Mouse (Mus musculus) ES-Bruce4 (cell line): ENCODE results near the gene Plg. TPM values are rescaled to one million over a fixed set of nuclear protein-coding genes. Genes with fewer than 3 reads are reported as not detected.

Experiments used
- H3K27ac ChIP-seq: 2 replicates; pipeline ENCODE4 v1.5.1; 2012; ENCODE audit warnings: low read length, inconsistent platforms; ENCODE audit not compliant: insufficient read depth
- H3K27me3 ChIP-seq: 2 replicates; pipeline ENCODE4 v1.6.1; 2012; ENCODE audit warnings: mild to moderate bottlenecking, low read length, inconsistent platforms; ENCODE audit not compliant: control insufficient read depth, poor library complexity, insufficient read depth, severe bottlenecking
- H3K36me3 ChIP-seq: 2 replicates; pipeline ENCODE4 v1.6.1; 2012; ENCODE audit warnings: inconsistent platforms, mild to moderate bottlenecking, low read length, moderate library complexity; ENCODE audit not compliant: control insufficient read depth, poor library complexity, insufficient read depth, severe bottlenecking
- H3K4me1 ChIP-seq: one replicate; pipeline ENCODE4 v1.8.1; 2011; ENCODE audit warnings: low read length; ENCODE audit not compliant: control insufficient read depth, insufficient read depth
- H3K4me3 ChIP-seq: 2 replicates; pipeline ENCODE4 v1.5.1; 2011; ENCODE audit warnings: low read depth, mild to moderate bottlenecking, low read length
- H3K9ac ChIP-seq: 2 replicates; pipeline ENCODE4 v1.6.1; 2012; ENCODE audit warnings: low read depth, mild to moderate bottlenecking, inconsistent platforms; ENCODE audit not compliant: poor library complexity, severe bottlenecking
- H3K9me3 ChIP-seq: replicated peaks from 2 replicates; pipeline ENCODE4 v1.6.1; 2012; ENCODE audit warnings: mild to moderate bottlenecking, low read length, inconsistent platforms; ENCODE audit not compliant: control insufficient read depth, poor library complexity, insufficient read depth, severe bottlenecking
- CTCF ChIP-seq: IDR thresholded peaks from one replicate; pipeline ENCODE4 v1.8.1; 2011; ENCODE audit warnings: low read depth, low read length
- EP300 ChIP-seq: IDR thresholded peaks from 2 replicates; pipeline ENCODE4 v1.6.1; 2011; ENCODE audit warnings: low read depth, low read length; ENCODE audit not compliant: insufficient read depth
- POLR2A ChIP-seq: IDR thresholded peaks from one replicate; pipeline ENCODE4 v1.8.1; 2011; ENCODE audit warnings: low read length; ENCODE audit not compliant: insufficient read depth
- polyA plus RNA-seq: library from polyadenylated mRNA; stranded (reverse); fragments of >200 nt; gene quantifications from 2 replicates; pipeline ENCODE4 v1.2.4, GENCODE M21; 2011; ENCODE audit warnings: low read depth; ENCODE audit not compliant: missing spikeins, insufficient read depth, insufficient read length

Plg gene
- polyA plus RNA-seq, 1 experiment, result not detected

GRCm38 (mm10) chr17:12427156-12427555 is 48.7 kb downstream of the Plg start:
- Histone ChIP-seq H3K36me3 (no peaks in the 10 kb centered on the region), H3K9me3 (no peaks in the 10 kb centered on the region), H3K27me3 (no peaks in the 10 kb centered on the region), H3K4me3 (no peak overlapping the region), H3K9ac (no peak overlapping the region), H3K27ac (no peak overlapping the region), H3K4me1 (no peaks in the 10 kb centered on the region)
- no peak for TF ChIP-seq CTCF
- TF ChIP-seq EP300, result no peak
- no peak for TF ChIP-seq POLR2A

- no peaks in the 10 kb centered on the region for H3K4me1 ChIP-seq
- no peak for TF ChIP-seq CTCF
- TF ChIP-seq POLR2A, result no peak
- TF ChIP-seq EP300, result no peak
- no peaks in the 10 kb centered on the region for H3K27me3 ChIP-seq
- no peak overlapping the region for H3K9ac ChIP-seq
- H3K27ac ChIP-seq, result no peak overlapping the region
- no peaks in the 10 kb centered on the region for H3K9me3 ChIP-seq
- no peaks in the 10 kb centered on the region for H3K36me3 ChIP-seq
- no peak overlapping the region for H3K4me3 ChIP-seq
Measured at GRCm38 (mm10) chr17:12428369-12428768, 50.0 kb downstream of the Plg start.

DNA sequence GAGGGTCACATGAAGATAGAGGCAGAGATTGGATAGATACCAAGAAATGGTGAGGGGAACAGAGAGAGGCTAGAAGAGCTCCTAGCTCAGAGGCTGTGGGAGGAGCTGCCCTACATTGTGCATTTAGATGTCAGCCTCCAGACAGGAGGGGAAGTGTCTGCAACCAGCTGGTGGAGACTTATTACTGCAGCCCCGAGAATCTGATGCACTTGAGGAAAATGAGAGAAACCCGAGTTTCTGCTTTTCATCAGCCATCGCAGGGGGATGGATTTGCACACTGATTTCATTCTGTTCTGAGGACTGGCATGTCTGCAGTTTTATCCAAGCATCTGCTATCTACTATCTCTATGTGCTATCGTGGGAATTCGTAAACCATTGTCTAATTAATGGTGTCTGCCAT is 53.3 kb downstream of the Plg start:
- no peaks in the 10 kb centered on the region for H3K36me3 ChIP-seq
- no peak overlapping the region for H3K9ac ChIP-seq
- no peak overlapping the region for H3K4me3 ChIP-seq

DNA sequence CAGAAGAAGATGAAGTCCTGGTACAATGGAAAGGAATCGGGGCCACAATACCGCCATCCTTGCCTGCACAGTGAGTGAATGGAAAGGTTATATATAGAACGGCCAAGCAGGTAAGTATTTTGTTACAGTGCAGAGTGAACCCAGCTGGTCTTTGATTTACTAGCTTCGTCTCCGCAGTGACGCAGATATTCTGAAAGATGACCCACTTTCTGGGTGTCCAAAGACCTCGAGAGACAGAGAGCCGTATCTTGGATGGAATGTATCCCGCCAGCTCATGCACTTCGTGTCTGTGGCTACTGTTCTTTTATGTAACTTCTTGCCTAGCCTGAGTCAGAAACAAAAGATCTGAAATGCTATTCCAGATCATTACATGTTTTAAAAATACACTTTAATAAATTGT is 59.4 kb downstream of the Plg start:
- Histone ChIP-seq H3K9ac (no peak overlapping the region), H3K9me3 (no peaks in the 10 kb centered on the region), H3K4me1 (no peaks in the 10 kb centered on the region), H3K27me3 (no peaks in the 10 kb centered on the region), H3K4me3 (no peak overlapping the region), H3K27ac (no peak overlapping the region), H3K36me3 (no peaks in the 10 kb centered on the region)
- no peak for TF ChIP-seq CTCF
- TF ChIP-seq POLR2A, result no peak
- no peak for TF ChIP-seq EP300

More for the DNA sequence above, 53.3 kb downstream of the Plg start:
- Histone ChIP-seq H3K27ac (no peak overlapping the region), H3K4me1 (no peaks in the 10 kb centered on the region), H3K9me3 (no peaks in the 10 kb centered on the region), H3K27me3 (no peaks in the 10 kb centered on the region)
- TF ChIP-seq EP300, result no peak
- no peak for TF ChIP-seq POLR2A
- TF ChIP-seq CTCF, result no peak

- H3K4me1 ChIP-seq, result no peaks in the 10 kb centered on the region
- H3K4me3 ChIP-seq, result no peak overlapping the region
- H3K36me3 ChIP-seq, result no peaks in the 10 kb centered on the region
- H3K27ac ChIP-seq, result no peak overlapping the region
- no peaks in the 10 kb centered on the region for H3K9me3 ChIP-seq
- TF ChIP-seq POLR2A (no peak), EP300 (no peak)
- no peak overlapping the region for H3K9ac ChIP-seq
- no peaks in the 10 kb centered on the region for H3K27me3 ChIP-seq
Measured at GRCm38 (mm10) chr17:12444561-12444960, 66.2 kb downstream of the Plg start.

GRCm38 (mm10) chr17:12451234-12451633 is 72.8 kb downstream of the Plg start:
- no peaks in the 10 kb centered on the region for H3K27me3 ChIP-seq
- no peak overlapping the region for H3K9ac ChIP-seq
- no peak overlapping the region for H3K27ac ChIP-seq
- no peak for TF ChIP-seq EP300
- no peak for TF ChIP-seq POLR2A
- TF ChIP-seq CTCF, result no peak
- H3K36me3 ChIP-seq, result no peaks in the 10 kb centered on the region
- H3K9me3 ChIP-seq, result no peaks in the 10 kb centered on the region
- no peaks in the 10 kb centered on the region for H3K4me1 ChIP-seq
- H3K4me3 ChIP-seq, result no peak overlapping the region
